Mouse (Mus musculus) hindbrain, embryonic 10.5 days (tissue): ENCODE data around the gene Cul3. TPM values are rescaled to one million over a fixed set of nuclear protein-coding genes. Genes with fewer than 3 reads are reported as not detected.
"Not testable (repeated sequence)": the region's sequence is repeated elsewhere in the genome, so short reads cannot be mapped to it uniquely, and the experiment has no call there.

Experiments used
- DNase-seq: peaks from one replicate; pipeline ENCODE4 v3.0.0-alpha.2; 2017; ENCODE audit warnings: low spot score
- H3K27ac ChIP-seq: fragments of 300-500 bp; sonication (generic); 2 replicates; pipeline ENCODE4 v1.5.1; 2016; ENCODE audit warnings: mild to moderate bottlenecking, moderate library complexity
- H3K27me3 ChIP-seq: fragments of 300-500 bp; sonication (generic); 2 replicates; pipeline ENCODE4 v1.6.1; 2016; ENCODE audit warnings: mild to moderate bottlenecking; ENCODE audit not compliant: poor library complexity, insufficient read depth, severe bottlenecking
- H3K36me3 ChIP-seq: fragments of 300-500 bp; sonication (generic); 2 replicates; pipeline ENCODE4 v1.6.1; 2016; ENCODE audit warnings: mild to moderate bottlenecking, moderate library complexity
- H3K4me1 ChIP-seq: fragments of 300-500 bp; sonication (generic); replicated peaks from 2 replicates; pipeline ENCODE4 v1.6.1; 2016; ENCODE audit warnings: mild to moderate bottlenecking
- H3K4me3 ChIP-seq: fragments of 300-500 bp; sonication (generic); 2 replicates; pipeline ENCODE4 v1.5.1; 2016; ENCODE audit warnings: mild to moderate bottlenecking, moderate library complexity
- H3K9me3 ChIP-seq: fragments of 300-500 bp; sonication (generic); 2 replicates; pipeline ENCODE4 v1.6.1; 2016; ENCODE audit warnings: mild to moderate bottlenecking, moderate library complexity
- WGBS: fragments of 180-500 bp; shearing (Covaris S2); methylation state at CpG from one replicate; pipeline ENCODE4 v1.1.7; 2016; 5-methylcytosine and 5-hydroxymethylcytosine counted together
- polyA plus RNA-seq: library from polyadenylated mRNA; unstranded; fragments of >200 nt; fragmentation: Nextera tagmentation; extraction: Ambion mirVana; gene quantifications from 2 replicates; pipeline ENCODE4 v1.2.1, GENCODE M21; 2016

Gene Cul3
- polyA plus RNA-seq = 20.2 and 30.7 TPM in 2 replicates

- Histone ChIP-seq H3K4me1 (peaks cover 32% of the 10 kb centered on the region), H3K4me3 (peak within 1 kb of the TSS; percentile 83), H3K27ac (peak within 1 kb of the TSS; percentile 97), H3K36me3 (no peaks in the 10 kb centered on the region; the same call in 1 of the 2 replicates), H3K9me3 (no peaks in the 10 kb centered on the region), H3K27me3 (no peaks in the 10 kb centered on the region)
- DNase-seq = peak; percentile 98
- WGBS = 2% methylated on average over 76 of the region's 85 CpGs
These were observed at the start of gene Cul3 for GRCm38 (mm10) chr1:80340436-80341376. Cul3 (minus strand) TSS chr1:80340480.

GRCm38 (mm10) chr1:80389518-80389917 is 49.2 kb upstream of the Cul3 start:
- Histone ChIP-seq H3K36me3 (no peaks in the 10 kb centered on the region), H3K9me3 (no peaks in the 10 kb centered on the region; the same call in 1 of the 2 replicates), H3K27ac (no peak overlapping the region), H3K4me1 (no peaks in the 10 kb centered on the region), H3K27me3 (no peaks in the 10 kb centered on the region), H3K4me3 (no peak overlapping the region)
- 91% methylated on average over 7 of the region's 7 CpGs for WGBS
- DNase-seq = no peak

- Histone ChIP-seq H3K4me3 (no peak overlapping the region), H3K27me3 (no peaks in the 10 kb centered on the region), H3K4me1 (no peaks in the 10 kb centered on the region), H3K9me3 (no peaks in the 10 kb centered on the region; the same call in 1 of the 2 replicates), H3K27ac (no peak overlapping the region), H3K36me3 (no peaks in the 10 kb centered on the region)
- DNase-seq = no peak
- 91% methylated on average over 25 of the region's 25 CpGs for WGBS
These were observed 43.6 kb upstream of the Cul3 start for GRCm38 (mm10) chr1:80383613-80384589.

- H3K27me3 ChIP-seq = no peaks in the 10 kb centered on the region
- no peaks in the 10 kb centered on the region; the same call in 1 of the 2 replicates for H3K9me3 ChIP-seq
- no peak overlapping the region for H3K4me3 ChIP-seq
- H3K4me1 ChIP-seq = no peaks in the 10 kb centered on the region
- H3K36me3 ChIP-seq = no peaks in the 10 kb centered on the region
- no peak overlapping the region for H3K27ac ChIP-seq
- WGBS = 69% methylated on average over 7 of the region's 7 CpGs
- DNase-seq = no peak
These were observed 42.6 kb upstream of the Cul3 start for GRCm38 (mm10) chr1:80382928-80383327.

GRCm38 (mm10) chr1:80381302-80381701 is 41.0 kb upstream of the Cul3 start:
- H3K27me3 ChIP-seq = no peaks in the 10 kb centered on the region
- H3K9me3 ChIP-seq = no peaks in the 10 kb centered on the region
- H3K27ac ChIP-seq = no peak overlapping the region
- no peaks in the 10 kb centered on the region for H3K36me3 ChIP-seq
- no peaks in the 10 kb centered on the region for H3K4me1 ChIP-seq
- no peak for DNase-seq
- WGBS = 26% methylated on average over 4 of the region's 4 CpGs
- H3K4me3 ChIP-seq = no peak overlapping the region

GRCm38 (mm10) chr1:80372010-80372409 is 31.7 kb upstream of the Cul3 start:
- H3K9me3 ChIP-seq = no peaks in the 10 kb centered on the region
- H3K27me3 ChIP-seq = no peaks in the 10 kb centered on the region
- DNase-seq = no peak
- H3K36me3 ChIP-seq = no peaks in the 10 kb centered on the region
- no peak overlapping the region for H3K4me3 ChIP-seq
- no peak overlapping the region for H3K27ac ChIP-seq
- WGBS = 94% methylated on average over 3 of the region's 3 CpGs
- no peaks in the 10 kb centered on the region for H3K4me1 ChIP-seq

GRCm38 (mm10) chr1:80371189-80371889 is 31.1 kb upstream of the Cul3 start:
- WGBS = 92% methylated on average over 3 of the region's 3 CpGs
- no peak for DNase-seq
- no peaks in the 10 kb centered on the region for H3K27me3 ChIP-seq

GRCm38 (mm10) chr1:80363486-80363885 is 23.2 kb upstream of the Cul3 start:
- DNase-seq = no peak
- H3K27ac ChIP-seq = no peak overlapping the region
- no peaks in the 10 kb centered on the region for H3K27me3 ChIP-seq
- no peaks in the 10 kb centered on the region for H3K4me1 ChIP-seq
- no peaks in the 10 kb centered on the region for H3K9me3 ChIP-seq
- WGBS = 94% methylated on average over 8 of the region's 8 CpGs
- H3K36me3 ChIP-seq = no peaks in the 10 kb centered on the region
- no peak overlapping the region for H3K4me3 ChIP-seq

More at GRCm38 (mm10) chr1:80371189-80371889, 31.1 kb upstream of the Cul3 start:
- H3K4me1 ChIP-seq = no peaks in the 10 kb centered on the region
- H3K9me3 ChIP-seq = no peaks in the 10 kb centered on the region
- H3K27ac ChIP-seq = no peak overlapping the region
- H3K36me3 ChIP-seq = no peaks in the 10 kb centered on the region
- H3K4me3 ChIP-seq = no peak overlapping the region

- no peak overlapping the region for H3K4me3 ChIP-seq
- 87% methylated on average over 2 of the region's 2 CpGs for WGBS
- no peaks in the 10 kb centered on the region for H3K9me3 ChIP-seq
These were observed 22.7 kb upstream of the Cul3 start for GRCm38 (mm10) chr1:80362946-80363345.

GRCm38 (mm10) chr1:80362400-80362799 is 22.1 kb upstream of the Cul3 start:
- 69% methylated on average over 2 of the region's 2 CpGs for WGBS
- H3K27ac ChIP-seq = no peak overlapping the region
- no peaks in the 10 kb centered on the region for H3K4me1 ChIP-seq
- H3K27me3 ChIP-seq = no peaks in the 10 kb centered on the region
- no peak overlapping the region for H3K4me3 ChIP-seq
- no peaks in the 10 kb centered on the region for H3K36me3 ChIP-seq
- no peaks in the 10 kb centered on the region for H3K9me3 ChIP-seq
- DNase-seq = no peak

More at GRCm38 (mm10) chr1:80362946-80363345, 22.7 kb upstream of the Cul3 start:
- Histone ChIP-seq H3K27ac (no peak overlapping the region), H3K27me3 (no peaks in the 10 kb centered on the region), H3K36me3 (no peaks in the 10 kb centered on the region), H3K4me1 (no peaks in the 10 kb centered on the region)
- DNase-seq = no peak

- not testable (repeated sequence) for H3K9me3 ChIP-seq, H3K36me3 ChIP-seq, H3K27me3 ChIP-seq, H3K4me3 ChIP-seq, H3K27ac ChIP-seq, DNase-seq, H3K4me1 ChIP-seq
- 84% methylated on average over 2 of the region's 2 CpGs for WGBS
These were observed 21.5 kb upstream of the Cul3 start for GRCm38 (mm10) chr1:80361771-80362170.

- no peak overlapping the region for H3K27ac ChIP-seq
- H3K36me3 ChIP-seq = no peaks in the 10 kb centered on the region
- no peaks in the 10 kb centered on the region for H3K9me3 ChIP-seq
- 84% methylated on average over 4 of the region's 4 CpGs for WGBS
- H3K27me3 ChIP-seq = no peaks in the 10 kb centered on the region
- DNase-seq = no peak
- H3K4me3 ChIP-seq = no peak overlapping the region
- no peaks in the 10 kb centered on the region for H3K4me1 ChIP-seq
These were observed 19.8 kb upstream of the Cul3 start for GRCm38 (mm10) chr1:80360038-80360608.
